Mouse (Mus musculus): ENCODE results near the gene Emc1. TPM values are rescaled to one million over a fixed set of nuclear protein-coding genes. Genes with fewer than 3 reads are reported as not detected.

Emc1 gene
- polyA plus RNA-seq, 1 experiment: 71.0 TPM

DNA sequence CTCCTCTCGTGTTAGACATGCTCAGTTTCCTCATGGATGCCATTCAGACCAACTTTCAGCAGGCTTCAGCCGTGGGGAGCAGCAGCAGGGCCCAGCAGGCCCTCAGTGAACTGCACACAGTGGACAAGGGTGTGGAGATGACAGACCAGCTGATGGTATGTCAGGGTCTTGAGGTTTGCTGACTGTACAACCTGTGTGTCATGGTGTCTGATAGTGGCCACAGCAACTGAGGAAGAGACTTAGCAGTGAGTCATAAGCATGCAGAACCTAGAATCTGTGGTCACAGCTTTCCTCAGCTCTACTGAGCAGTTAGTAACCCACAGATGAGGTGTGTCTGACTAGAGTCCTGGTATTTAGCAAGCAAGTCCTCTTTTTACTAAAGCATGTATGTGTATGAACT, 70.0 kb downstream of the Emc1 start:
- DNase-seq (ENCODE audit: extremely low spot score in 1 of 2, low spot score in 1 of 2): no peak

DNA sequence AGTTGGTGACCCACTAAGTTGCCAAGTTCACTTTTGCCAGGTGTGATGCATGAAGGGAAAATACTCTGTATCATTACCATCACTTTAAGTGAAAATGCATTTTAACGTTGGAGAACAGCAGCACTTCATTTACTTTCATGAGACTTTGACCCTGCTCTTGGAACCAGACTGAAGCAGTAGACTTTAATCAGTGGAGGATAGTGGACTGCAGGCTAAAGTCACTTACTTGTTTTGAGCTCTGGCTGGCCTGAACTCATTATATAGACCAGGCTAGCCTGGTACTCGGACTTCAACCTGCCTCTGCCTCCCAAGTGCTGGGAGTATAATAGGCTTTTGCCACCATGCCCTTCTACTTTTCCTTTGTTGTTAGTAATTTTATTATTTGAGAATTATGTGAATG, 70.9 kb downstream of the Emc1 start:
- no peak for DNase-seq (ENCODE audit: extremely low spot score in 1 of 2, low spot score in 1 of 2)

Other genes starting within 250 kb of the Emc1 start
- gene Minos1, start 221.5 kb upstream of the Emc1 start, polyA plus RNA-seq (2012; rRNA removed): 162 and 170 TPM in 2 replicates
- gene Capzb, start 159.7 kb upstream of the Emc1 start, polyA plus RNA-seq (2012; rRNA removed): 222 and 227 TPM in 2 replicates
- gene Pqlc2, start 41.9 kb upstream of the Emc1 start, polyA plus RNA-seq (2012; rRNA removed): 19.6 and 19.7 TPM in 2 replicates
- gene Akr7a5, start 41.8 kb upstream of the Emc1 start, polyA plus RNA-seq (2012; rRNA removed): 17.7 and 17.8 TPM in 2 replicates
- gene Mrto4, start within 50 bp of the Emc1 start, polyA plus RNA-seq (2012; rRNA removed): 52.7 and 53.6 TPM in 2 replicates
- gene Ubr4, start within 50 bp of the Emc1 start, polyA plus RNA-seq (2012; rRNA removed): 177 and 186 TPM in 2 replicates
- 10.1 TPM in 2 replicates for gene Iffo2, start 178.0 kb downstream of the Emc1 start, polyA plus RNA-seq (2012; rRNA removed)

Data from frontal cortex, adult 2 months (tissue).